Mouse (Mus musculus) lung, adult 2 months (tissue): ENCODE data around the gene Gmds. TPM values are rescaled to one million over a fixed set of nuclear protein-coding genes. Genes with fewer than 3 reads are reported as not detected.

ENCODE experiments used
- DNase-seq: peaks from one replicate; pipeline ENCODE4 v3.0.0; 2022
- H3K4me1 ChIP-seq: fragments of 200-500 bp; 2 replicates; pipeline ENCODE4 v1.6.1; 2011; ENCODE audit warnings: low read length; ENCODE audit not compliant: control insufficient read depth, insufficient read depth
- H3K4me3 ChIP-seq: fragments of 200-500 bp; replicated peaks from 2 replicates; pipeline ENCODE3; 2011; ENCODE audit warnings: low read depth, mild to moderate bottlenecking, control low read depth, low read length; ENCODE audit errors: extremely low read depth
- CTCF ChIP-seq: fragments of 200-500 bp; IDR thresholded peaks from 2 replicates; pipeline ENCODE4 v1.5.1; 2011; ENCODE audit warnings: mild to moderate bottlenecking, low read length, control low read depth; ENCODE audit not compliant: insufficient read depth
- POLR2A ChIP-seq: fragments of 200-500 bp; IDR thresholded peaks from 2 replicates; pipeline ENCODE4 v1.6.1; 2011; ENCODE audit warnings: low read depth, mild to moderate bottlenecking, control low read depth, low read length, borderline replicate concordance; ENCODE audit errors: extremely low read depth
- WGBS: fragments of 180-500 bp; shearing (Covaris S2); methylation state at CpG from one replicate; pipeline ENCODE4 v1.1.7; 2018; 5-methylcytosine and 5-hydroxymethylcytosine counted together
- polyA plus RNA-seq: library from polyadenylated mRNA; depleted of rRNA; stranded (reverse); fragments of >200 nt; gene quantifications from 2 replicates; pipeline ENCODE4 v1.2.3, GENCODE M21; 2012

Gene Gmds
- polyA plus RNA-seq, 1 experiment, result 16.0 TPM

DNA sequence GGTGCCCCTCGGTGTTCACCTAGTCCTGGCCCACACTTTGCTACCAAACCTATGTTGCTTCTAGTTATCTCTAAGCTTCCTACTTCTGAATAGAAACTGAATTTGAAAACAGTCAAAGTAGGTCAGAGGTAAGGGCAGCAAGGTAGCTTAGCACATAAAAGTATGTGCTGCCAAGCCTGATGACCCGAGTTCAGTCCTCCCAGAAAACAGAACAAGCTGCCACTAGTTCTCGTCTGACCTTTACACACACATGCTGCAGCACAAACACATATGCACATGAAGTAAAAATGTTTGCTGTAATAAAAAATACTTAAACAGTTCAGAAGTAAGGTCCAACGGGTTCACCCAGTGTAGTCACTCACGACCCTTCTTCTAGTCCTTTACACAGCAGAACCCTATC, 106.6 kb downstream of the Gmds start:
- Histone ChIP-seq H3K4me3 (no peak overlapping the region), H3K4me1 (no peaks in the 10 kb centered on the region; the same call in 1 of the 2 replicates)
- 84% methylated on average over 5 of the region's 5 CpGs for WGBS
- TF ChIP-seq CTCF (no peak), POLR2A (no peak)
- no peak for DNase-seq

DNA sequence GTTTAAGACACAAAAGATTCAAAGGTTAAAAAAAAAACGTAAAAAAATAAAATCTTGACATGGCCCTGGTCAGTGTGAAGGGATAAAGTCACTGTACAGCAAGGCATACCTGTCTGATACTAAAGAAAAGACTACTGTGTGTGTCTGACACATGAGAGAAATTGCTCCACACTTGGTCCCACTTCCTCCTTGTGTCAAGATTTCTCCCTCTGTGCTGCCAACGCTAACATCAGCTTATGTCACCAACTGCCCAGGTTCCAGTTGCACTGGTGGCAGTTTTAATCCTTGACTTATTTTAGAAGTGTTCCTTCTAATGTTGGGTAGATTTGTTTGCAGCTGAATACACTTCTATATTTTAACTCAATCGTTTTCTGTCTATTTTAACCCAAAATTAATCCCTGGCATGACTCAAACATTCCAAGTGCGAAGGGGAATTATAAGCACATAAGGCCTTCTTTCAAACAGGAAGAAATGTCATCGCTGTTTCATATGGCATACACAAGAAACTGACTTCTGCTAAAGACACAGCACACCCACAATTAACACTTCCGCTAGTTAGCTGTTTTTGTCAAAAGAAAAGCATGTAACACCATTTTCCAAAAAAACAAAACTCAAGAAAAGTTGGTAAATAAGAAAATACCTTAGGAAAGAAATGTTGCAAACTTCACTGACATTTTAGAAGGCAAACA, 110.5 kb downstream of the Gmds start:
- Histone ChIP-seq H3K4me1 (no peaks in the 10 kb centered on the region), H3K4me3 (no peak overlapping the region)
- no peak for DNase-seq
- TF ChIP-seq CTCF, result no peak
- 70% methylated on average over 6 of the region's 6 CpGs for WGBS

DNA sequence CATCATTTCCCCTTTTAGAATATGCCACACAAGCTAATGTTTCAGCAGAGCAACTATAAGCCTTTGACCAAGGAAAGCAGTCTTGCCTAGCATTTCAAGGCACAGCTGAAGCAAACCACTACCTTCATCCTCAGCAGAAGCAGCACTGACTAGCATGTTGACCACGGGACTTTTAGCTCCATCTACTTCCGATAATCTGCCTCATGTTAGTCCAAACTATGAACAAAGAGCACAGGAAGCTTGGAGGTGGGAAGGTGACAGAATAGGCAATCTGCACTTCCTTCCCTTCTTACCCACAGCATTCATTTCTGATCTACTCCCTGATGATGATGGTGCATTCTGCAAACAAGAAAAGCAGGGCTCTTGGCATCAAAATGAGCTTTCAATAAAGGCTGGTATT, 120.9 kb downstream of the Gmds start:
- H3K4me1 ChIP-seq, result no peaks in the 10 kb centered on the region
- no peak for DNase-seq
- H3K4me3 ChIP-seq, result no peak overlapping the region
- no peak for TF ChIP-seq CTCF
- 53% methylated on average over 2 of the region's 2 CpGs for WGBS

DNA sequence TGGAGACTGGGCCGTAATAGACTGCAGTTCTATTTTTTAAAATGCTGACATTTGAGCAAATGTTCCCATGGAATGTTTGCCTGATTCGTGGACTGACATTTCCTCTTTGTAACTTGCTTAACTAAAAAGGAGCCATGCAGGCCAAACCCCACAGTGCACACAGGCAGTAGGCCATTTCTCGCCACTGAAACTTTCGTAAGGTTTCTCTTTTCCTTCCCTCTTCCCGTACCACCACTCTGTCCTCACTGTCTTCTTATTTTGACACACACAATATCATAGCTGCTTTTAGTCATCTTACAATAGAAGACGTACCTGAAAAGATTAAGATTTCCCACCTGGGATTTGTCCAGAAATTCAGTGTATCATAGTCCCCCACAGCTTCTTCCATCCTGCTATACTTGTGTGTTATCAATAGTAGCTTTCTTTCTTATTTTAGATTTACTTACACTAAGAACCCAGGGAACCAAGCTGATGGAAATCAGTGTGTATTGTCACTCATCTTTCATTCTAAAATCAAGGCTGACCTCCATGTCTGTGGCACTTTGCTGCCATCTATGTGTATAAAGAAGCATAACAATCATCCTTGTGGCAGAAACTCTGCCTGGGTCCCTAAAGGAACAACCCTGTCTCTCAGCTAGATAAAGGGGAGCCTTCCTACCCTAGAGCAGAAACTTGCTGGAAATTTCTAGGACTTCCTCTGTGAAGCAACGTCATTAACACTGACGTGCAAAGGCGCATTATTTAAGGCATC, 124.7 kb downstream of the Gmds start:
- TF ChIP-seq CTCF (peak; percentile 39; the same call in 1 of the 2 replicates), POLR2A (no peak)
- H3K4me3 ChIP-seq, result no peak overlapping the region
- 62% methylated on average over 9 of the region's 9 CpGs for WGBS
- H3K4me1 ChIP-seq, result no peaks in the 10 kb centered on the region
- DNase-seq, result no peak

DNA sequence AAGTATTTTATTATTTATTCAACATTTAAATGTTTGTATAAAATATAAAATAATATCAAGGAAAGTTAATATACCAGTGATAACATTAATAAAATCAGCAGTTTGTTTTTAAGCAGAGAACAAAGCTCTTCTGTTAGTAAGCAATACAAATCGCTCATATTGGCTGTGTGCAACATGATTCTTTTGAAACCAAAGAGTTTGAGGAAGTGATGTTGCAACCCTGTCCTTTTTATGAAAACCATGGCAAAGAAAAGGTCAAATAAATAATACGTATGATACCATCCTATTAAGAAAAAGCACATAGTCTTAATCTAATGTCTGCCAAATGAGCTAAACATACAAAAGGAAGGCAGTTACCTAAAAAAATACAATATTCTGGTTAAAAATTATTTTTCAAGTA, 126.4 kb downstream of the Gmds start:
- Histone ChIP-seq H3K4me1 (no peaks in the 10 kb centered on the region), H3K4me3 (no peak overlapping the region)
- TF ChIP-seq POLR2A (no peak), CTCF (no peak)
- no peak for DNase-seq
- WGBS, result 85% methylated on average over 2 of the region's 2 CpGs

GRCm38 (mm10) chr13:32207172-32207908, 131.2 kb downstream of the Gmds start:
- H3K4me1 ChIP-seq, result no peaks in the 10 kb centered on the region
- TF ChIP-seq CTCF, result no peak
- no peak for TF ChIP-seq POLR2A
- 84% methylated on average over 5 of the region's 5 CpGs for WGBS
- no peak overlapping the region for H3K4me3 ChIP-seq
- DNase-seq, result no peak

DNA sequence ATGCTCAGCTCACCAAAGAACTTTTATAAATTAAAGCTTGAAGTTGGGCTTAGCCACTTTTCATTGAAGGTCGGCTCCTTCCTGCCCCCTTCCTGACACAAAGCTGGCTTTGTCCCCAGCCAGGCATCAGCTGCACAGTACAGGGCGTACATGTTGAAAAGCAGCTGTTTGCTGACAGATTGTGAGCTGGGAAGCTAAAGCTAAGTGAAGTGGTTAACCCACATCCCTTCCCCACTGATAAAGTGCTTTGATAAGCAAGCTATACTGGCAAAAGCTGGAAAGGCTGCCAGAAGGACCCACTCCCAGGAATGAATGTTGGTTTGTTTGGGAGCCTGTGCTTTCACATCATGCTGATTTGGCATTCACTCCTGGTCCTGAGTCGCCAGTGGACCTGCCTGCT, 158.6 kb downstream of the Gmds start:
- 29% methylated on average over 3 of the region's 3 CpGs for WGBS
- DNase-seq, result no peak
- Histone ChIP-seq H3K4me3 (no peak overlapping the region), H3K4me1 (no peaks in the 10 kb centered on the region)
- TF ChIP-seq CTCF (no peak), POLR2A (no peak)

GRCm38 (mm10) chr13:32178682-32179081, 159.9 kb downstream of the Gmds start:
- TF ChIP-seq CTCF (no peak), POLR2A (no peak)
- H3K4me1 ChIP-seq, result no peaks in the 10 kb centered on the region
- no peak for DNase-seq
- 93% methylated on average over 1 of the region's 1 CpGs for WGBS
- no peak overlapping the region for H3K4me3 ChIP-seq

DNA sequence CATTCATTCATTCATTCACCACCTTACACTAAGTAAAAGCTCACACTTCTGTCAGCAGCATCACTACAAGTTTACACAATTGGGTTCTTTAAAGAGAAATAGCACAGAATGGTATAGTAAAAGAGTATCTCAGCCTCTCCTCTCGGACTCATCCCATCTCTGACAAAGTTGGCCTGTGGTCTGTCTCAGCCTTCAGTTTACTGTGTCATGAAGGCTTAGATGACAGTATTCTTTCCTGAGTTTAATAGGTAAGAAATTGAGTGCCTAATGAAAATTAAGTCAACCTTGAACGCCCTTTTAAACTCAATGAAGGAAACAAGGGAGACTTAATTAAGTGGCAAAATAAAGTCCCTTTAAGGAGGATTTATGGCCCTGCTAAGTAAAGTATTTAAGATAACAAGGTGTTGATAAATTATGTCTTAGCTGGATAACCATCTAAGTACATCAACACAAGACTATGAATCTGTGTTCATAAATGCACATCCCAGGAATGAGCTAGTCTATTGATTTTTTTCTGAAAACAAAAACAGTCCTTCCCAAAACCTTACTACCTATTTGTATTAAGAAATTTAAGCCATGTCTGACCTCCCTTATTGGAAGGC, 160.6 kb downstream of the Gmds start:
- TF ChIP-seq POLR2A, result no peak
- no peak for TF ChIP-seq CTCF
- Histone ChIP-seq H3K4me3 (no peak overlapping the region), H3K4me1 (no peaks in the 10 kb centered on the region)
- WGBS, result 96% methylated on average over 2 of the region's 2 CpGs
- no peak for DNase-seq
